Mouse (Mus musculus): ENCODE data around the gene Ppie.

- TF ChIP-seq CTCF (IDR thresholded peaks at IDR 0.05) (no peak), EP300 (IDR thresholded peaks at IDR 0.05) (no peak)
Measured at GRCm38 (mm10) chr4:123182328-123183238, 42.8 kb upstream of the Ppie start, which contains the start of gene Hpcal4.

All from lung, postnatal 0 days (tissue).